Mouse (Mus musculus) WW6 (cell line): ENCODE measurements around the gene Kcng1.

Experiments
- DNase-seq: peaks from one replicate; pipeline ENCODE4 v3.0.0-alpha.2; 2013; ENCODE audit warnings: low read depth, low spot score

Gene Kcng1

DNA sequence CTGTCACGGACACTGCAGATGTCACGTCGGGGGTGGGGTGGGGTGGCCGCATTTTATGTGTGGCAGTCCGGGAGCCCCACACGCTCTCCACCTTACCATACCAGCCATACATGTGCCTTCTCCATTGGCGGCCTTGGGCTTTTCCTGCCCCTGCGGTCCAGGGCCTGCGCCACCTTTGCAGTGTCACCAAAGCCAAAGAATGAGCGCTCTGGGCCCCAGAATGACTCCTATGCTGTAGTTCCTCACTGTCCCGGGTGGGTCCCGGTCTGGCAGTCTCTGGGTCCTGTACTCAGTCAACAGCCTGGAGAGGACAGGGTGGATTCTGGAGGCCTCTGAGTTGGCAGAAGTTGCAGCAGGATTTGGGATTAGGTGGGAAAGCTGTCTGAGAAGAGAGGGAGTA lies at the start of gene Kcng1:
TSS of gene Kcng1 (minus strand) at position 155 of the 400 bp plus-strand sequence.
- no peak for DNase-seq

DNA sequence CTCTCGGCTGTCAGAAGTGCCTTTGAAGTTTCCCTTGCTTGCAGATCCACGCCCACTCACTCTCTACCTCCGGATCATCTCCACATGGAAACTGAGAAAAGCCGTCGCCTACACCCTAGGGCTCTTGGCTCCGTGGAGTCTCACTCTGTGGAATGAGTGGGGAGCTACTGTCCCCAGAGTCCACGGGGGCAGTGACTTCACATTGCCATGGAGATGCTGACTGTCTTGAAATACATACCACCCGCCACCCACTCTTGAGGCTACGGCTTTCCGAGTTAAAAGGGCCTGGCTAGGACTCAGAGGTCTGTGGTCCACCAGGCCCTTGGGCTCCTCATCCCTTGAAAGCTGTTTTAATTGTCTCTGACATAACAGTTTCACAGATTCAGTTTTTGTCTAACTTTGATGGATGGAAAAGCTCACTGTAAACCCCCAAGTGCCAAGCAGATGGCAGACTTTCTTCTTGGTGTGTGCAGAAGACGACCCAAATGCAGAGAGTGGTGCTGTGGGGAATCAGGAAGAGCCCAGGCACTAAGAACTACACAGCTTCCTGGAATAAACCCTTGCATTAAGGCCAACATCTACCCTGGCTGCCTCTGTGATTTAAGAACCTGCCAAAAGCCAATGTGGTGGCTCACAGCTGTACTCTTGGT lies 49.0 kb upstream of the Kcng1 start:
- no peak for DNase-seq

DNA sequence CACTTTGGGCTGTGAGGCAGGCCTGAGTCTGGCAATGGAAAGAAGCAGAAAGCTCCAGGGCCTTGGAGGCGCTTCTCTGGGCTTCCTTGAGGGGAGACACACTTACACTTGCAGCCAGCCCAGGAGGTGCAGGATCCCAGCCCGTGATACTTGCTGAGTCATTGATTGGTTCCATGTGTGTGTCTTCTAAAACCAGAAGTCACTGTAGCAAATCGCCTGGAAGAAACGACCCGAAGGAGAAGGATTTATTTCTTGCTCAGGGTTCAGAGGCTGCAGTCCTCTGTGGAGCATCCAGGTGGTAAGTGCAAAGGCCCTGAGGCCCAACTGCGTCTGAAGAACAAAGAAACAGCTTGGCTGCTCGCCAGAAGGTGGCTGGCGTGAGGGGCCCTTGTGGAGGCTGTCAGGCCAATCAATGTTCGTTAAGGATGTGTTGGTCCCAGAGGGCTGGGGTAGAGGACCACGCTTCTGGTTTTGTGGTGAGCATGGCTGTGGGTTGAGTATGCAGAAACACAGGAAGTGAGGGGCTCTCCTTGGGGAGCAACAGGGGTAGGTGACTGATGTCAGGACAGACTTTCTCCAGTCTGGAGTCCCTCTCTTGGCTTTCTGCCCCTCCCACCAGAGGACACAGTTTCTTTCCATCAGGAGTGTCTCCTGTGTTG lies 40.3 kb upstream of the Kcng1 start:
- no peak for DNase-seq

DNA sequence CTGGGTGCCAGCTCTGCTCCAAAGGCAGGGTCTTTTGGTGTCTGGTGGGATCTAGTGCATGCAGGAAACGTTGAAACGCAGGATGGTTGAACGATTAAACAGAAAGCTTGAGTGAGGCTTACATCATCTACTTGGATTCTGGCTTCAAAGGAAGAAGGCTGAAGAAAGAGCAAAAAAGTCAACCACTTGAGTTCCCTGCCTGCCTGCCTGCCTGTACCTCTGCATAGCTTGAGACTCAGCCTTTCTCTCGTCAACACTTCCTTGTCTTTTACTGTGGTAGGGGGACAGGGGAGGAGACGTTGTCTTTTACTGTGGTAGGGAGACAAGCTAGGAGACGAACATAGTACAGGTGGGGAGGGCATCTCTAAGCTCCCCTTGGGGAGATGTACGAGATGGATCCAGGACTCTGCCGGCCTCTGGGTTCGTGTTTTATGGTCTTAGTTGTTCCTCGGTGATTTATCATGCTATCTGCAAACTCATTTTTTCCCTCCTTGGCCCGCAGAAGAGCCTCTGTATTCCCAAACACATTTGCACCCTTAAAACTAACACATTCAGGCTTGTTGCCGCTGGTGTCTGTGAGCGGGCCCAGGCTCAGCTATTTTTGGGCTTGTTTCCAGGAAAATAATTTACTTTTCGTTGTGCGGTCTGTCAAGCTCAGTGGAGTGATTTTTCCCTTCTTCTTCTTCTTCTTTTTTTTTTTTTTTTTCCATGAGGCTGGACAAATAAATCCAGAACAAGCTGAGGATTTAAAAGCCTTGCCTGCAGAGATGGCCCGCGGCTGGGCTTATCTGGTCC lies 39.0 kb upstream of the Kcng1 start:
- DNase-seq, result no peak

DNA sequence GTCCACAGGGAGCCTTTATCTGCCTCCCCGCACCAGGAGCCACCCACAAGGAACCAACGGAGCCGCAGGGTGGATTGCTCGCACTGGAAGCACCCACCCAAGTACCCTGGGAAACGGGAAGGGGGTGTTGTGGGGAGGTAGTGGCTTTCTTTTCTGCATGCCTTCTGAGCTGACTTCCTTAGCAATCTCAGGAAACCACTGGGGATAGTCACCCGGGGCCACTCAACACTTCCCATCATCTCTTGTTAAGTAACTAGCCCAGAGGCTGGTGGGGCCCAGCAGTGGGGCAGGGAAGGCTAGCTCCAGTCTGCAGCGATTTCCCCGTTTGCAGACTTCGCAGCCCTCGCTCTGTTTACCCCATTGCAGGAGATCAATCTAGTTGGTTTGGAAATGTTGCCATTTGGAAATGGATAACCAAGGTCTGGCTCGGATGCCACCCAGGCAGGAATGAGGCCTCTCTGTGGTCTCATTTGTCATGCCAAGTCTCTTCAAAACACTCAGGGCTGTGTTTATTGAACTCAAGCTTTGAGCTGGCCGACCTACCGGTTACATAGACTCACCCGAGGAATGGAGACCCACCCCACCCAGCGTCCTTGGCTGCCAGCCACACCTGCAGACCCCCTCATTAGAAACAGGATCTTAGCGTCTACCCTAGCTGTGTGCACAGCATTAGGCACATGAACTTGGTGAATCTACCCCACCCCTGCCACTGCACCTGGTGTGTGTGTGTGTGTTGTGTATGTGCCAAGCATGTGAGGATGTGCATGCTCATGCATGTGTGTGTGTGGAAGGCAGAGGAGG lies 33.3 kb upstream of the Kcng1 start:
- DNase-seq, result no peak

DNA sequence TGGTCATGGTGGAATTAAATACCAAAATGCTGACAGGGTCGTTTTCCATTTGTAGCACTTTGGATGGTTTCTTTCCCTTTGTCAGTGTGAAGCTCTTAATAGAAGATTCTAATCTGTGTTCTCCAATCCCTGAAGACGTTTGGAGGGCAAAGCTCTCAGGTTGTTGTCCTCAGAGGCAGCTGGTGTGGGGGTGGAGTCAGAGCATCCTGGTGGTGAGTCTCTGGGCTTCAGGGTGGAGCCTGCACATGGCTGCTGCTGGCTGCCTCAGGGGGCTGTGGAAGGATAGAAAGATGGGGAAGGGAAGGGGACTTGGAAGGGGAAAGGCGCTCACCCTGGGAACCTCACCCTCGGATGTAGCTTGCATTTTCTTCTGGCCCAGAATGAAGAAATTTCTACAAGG lies 31.0 kb upstream of the Kcng1 start:
- DNase-seq, result no peak

DNA sequence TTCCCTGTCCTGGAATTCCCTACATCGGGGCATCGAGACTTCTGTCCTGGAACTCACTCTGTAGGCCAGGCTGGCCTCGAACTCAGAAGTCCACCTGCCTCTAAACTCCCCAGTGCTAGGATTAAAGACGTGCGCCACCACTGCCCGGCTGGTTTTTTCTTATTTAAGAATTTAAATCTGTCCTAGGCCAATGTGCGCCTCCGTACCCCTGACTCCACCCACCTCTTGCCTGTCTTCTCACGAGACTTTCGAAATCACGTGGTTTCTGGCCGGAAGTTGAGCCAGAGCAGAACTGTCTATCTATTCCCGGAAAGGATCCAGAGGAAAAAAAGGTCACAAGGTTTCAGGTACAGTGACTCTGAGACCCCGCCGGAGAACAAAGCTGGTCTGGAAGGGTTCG lies 29.5 kb upstream of the Kcng1 start:
- DNase-seq, result peak; percentile 81

DNA sequence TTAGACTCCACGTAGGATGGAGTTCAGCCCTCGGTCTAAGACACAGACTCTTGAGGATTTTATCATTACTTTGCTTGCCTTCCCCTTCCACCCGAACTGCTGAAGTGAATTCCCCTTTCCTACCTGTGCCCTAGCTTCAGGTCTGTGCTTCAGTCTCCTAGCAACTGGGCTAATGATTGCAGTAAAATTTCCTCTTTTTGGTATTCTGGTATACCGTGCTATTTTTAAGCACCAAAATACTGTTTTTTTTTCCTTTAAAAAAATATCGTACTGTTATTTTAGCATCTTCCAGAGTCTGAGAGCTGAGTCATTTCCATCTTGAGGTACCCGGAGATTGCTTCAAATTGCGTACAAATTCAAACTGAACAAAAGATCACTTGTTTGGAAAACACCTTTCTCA lies 27.4 kb upstream of the Kcng1 start:
- no peak for DNase-seq

DNA sequence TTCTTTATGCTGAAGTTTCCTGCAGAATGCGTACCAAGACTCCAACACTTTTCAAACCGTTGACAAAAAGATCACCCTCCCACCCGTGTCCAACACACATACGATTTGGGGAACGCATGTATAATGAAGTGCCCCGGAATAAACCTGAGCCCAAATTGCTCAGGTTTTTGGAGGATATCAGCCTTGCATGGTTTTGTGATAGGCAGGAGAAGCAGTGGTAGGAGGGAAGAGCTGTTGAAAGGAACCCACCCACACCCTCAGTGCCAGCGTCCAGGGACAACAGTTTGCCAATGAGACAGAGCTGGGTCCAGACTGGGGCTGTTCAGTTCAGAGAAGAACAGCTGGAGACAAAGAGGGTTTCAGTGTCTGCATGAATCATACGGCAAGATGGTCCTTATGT lies 18.1 kb upstream of the Kcng1 start:
- no peak for DNase-seq

DNA sequence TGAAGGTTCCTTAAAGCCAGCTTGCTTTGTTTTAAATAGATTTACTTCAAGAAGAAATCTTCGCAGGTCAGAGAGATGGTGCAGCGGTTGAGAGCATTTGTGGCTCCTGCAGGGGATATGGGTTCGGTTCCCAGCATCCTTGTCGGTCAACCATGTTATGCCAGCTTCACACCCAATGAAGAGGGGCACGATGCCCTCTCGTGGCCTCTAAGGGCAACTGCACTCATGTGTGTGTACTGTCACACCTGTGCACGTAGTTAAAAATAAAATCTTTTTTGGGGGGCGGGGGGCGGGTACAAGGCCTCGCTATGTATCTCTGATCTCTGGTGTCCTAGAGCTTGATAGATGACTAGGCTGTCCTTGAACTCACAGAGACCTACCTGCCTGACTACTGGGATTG lies 15.0 kb upstream of the Kcng1 start:
- no peak for DNase-seq

DNA sequence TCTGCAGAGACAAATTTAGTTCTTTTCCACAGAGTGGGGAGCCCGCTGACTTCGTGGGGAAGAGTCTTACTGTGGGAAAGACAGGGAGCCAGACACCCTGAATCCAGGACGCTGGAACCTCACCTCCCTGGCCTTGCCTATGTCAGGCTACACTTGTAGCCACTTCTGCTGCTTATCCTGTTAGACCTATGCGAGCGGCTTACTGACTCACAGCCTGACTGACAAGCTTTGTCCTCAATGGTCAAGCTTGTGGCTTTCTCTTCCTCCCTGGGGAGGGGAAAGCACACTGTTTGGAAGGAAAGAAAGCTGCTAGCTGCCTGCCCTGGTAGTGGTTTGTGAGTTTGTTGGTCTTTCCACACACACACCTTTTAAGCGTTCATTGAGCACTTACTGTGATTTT lies 11.0 kb upstream of the Kcng1 start:
- no peak for DNase-seq

DNA sequence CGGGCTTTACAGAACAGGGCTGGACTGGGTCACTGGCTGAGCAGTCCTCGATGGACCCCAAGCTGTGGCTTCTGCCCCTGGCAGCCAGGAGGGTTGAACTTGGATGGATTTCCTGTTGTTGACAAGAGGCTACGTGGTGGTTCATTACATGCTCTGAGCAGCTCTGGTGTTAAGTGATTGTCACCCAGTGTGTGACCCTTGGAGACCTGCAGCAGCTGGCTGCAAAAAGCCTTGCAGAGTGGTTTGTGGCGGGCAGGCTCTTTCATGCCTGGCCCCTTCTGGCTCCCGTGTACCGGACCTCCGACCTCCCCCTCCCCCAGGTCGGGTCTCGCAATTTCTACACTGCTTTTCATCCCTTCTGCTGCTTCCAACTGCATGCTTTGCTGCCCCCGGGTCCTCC lies 10.5 kb upstream of the Kcng1 start:
- no peak for DNase-seq

DNA sequence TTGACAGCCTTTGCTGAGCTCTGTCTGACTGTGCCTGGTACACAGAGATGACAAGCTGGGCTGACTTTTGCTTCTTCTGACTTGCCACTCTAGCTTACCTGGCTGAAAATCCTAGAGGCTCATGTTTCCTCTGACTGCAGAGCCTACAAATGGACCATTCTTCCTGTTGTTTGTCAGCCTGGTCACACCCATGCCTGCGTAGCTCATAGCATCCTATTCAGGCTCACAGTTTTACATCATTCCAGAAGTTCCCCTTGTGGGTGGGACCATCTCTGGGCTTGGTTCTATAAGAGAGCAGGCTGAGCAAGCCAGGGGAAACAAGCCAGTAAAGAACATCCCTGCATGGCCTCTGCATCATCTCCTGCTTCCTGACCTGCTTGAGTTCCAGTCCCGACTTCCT lies 8.3 kb upstream of the Kcng1 start:
- no peak for DNase-seq

DNA sequence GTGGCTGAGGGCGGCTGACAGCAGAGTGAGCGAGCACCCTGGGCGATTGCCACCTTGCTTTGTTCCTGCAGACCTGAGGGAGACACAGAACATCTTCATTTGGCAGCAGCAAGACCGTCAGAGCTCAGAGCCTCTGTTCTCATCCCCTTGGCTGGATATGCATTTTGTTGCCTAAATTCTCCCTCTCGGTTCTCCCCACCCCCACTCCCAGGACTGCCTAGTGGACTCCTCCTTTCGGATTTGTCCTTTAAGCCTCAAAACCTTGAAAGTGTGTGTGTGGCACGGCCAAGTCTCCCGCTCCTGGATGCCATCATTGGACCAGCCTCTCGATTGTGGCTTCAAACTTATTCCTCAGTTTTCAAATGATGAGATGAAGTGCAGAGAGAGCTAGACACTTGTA lies 7.5 kb upstream of the Kcng1 start:
- no peak for DNase-seq

DNA sequence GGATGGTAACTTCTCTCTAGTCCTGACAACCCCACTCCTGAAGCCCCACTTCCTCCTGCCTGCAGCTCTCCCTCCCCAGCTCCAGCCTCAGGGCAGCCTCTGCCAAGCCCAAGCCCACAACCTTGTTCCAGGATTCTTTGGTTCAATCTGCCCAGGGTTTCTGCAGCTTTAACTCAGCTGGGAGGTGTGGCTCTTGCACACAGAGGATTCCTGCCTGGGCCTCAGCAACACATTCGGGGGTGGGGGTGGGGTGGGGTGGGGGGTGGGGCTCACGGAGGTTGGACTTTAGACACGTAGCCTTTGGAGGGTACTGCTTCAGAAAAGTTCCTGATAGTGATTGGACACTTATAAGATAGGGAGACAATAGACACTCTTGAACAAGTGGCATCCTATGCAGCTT lies 5.5 kb upstream of the Kcng1 start:
- DNase-seq, result no peak

DNA sequence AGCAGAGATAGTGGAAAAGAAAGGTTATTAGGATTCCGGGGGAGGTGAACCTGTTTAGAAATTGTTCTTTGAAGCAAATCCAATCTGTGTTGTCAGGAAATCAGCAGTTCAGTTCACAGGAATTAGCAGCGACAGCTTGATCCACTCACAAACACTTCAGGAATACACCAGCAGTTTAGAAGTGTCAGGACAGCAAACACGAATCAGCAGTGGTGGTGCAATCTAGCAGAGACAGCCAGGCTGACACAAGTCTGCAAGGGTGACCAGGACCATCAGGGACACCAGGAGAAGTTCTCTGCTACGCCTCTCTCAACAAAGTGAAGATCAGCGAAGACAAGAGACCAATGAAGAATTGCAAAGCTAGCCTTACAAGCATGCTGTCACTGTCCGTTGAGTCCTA lies 3.6 kb upstream of the Kcng1 start:
- DNase-seq, result no peak

DNA sequence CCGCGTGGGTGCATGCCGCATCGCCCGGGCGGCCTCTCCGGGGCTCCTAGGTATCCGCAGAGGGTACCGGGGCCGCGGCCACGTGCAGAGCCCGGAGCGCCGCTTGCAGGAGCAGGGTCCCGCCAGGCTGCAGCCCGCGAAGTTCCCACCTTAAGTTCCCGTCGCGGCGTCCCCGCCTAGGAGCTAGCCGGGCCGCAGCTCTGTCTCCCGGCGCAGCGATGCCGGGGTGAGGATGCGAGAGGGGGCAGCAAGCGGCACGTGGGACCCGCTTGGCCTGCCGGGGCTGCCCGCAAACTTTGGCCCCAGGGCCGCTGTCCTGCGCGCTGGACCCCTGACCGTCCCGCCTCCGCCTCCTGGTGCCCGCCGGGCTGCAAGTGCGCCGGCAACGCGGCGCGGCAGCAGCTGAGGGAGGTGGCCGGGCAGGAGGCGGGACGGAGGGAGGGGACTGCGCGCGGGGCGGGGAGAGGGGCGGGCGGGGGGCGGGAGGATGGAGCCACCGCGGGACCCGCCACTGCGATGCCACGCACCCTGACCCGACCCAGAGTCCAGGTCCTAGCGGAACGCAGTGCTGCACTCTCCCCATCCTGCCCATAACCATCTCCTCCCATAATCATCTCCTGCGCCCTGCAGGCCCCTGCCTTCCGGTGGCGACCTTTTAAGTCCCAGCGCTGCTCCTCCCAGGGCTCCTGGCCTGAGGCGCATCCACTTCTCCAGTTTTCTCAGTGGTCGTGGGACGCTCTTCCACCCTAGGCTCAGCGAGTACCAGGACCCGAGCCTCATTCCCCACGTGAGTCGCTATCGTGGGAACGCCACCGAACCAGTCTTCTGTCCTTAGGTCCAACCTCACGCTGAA lies 581 bp downstream of the Kcng1 start:
- DNase-seq, result no peak

DNA sequence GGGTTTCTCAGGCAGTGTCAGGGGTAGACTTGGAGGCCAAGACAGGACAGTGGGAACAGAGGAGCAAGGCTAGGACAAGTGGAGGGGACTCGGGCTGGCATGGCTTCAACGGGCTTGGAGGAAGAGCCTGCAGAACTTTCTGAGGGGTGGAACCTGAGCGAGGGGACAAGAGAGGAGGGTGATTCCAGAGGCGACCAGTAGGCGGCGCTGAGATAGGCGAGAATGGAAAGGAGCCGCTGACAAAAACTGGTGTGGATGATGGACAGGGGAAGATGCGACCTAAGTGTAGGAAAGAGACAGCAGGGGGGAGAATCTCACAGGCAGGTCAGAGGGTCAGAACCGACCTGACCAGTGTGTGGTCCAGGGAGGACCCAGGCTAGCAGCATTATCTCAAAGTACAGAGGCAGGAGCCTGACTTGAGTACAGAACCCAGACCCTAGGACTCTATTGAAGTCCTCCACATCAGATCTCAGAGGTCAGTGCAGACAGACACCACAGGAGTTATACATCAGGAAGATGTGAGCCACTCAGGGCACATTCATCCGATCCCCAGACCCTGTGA lies 7.1 kb downstream of the Kcng1 start:
- no peak for DNase-seq

DNA sequence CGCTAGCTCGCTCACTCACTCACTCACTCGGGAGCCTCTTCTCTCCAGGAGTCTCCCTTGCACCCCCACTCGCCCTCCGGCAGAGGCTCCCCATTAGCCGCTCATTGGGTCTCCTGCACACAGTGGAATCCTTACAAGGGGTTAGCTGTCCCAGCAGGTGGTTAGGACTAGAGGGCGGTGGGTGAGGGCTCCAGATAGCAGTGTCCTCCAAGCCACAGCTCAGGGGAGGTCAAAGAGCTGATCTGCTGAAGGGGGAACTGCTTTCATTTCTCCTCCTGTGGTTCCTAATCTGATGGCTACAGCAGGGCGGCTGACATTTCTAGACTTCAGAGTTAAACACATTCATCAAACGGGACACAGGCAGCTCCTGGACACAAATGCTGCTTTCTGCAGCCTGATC lies 8.1 kb downstream of the Kcng1 start:
- no peak for DNase-seq

DNA sequence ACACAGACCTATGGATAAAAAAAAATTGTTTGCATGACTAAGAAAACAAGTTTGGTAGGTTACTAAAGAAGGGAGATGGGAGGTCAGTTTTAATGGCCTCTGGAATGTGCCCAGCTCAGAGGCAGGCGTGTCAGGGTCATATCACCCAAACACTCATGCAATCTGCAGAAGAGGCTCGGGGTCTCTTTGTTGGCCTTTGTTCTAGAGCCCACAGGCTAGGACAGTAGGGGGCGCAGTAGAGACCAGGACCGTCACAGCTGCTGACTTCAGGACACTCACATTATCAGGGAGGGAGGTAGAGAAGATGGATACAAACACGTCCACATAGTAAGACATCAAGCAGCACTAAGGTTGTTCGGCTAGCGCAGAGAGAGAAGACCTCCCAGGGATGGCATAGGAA lies 13.5 kb downstream of the Kcng1 start:
- DNase-seq, result no peak

DNA sequence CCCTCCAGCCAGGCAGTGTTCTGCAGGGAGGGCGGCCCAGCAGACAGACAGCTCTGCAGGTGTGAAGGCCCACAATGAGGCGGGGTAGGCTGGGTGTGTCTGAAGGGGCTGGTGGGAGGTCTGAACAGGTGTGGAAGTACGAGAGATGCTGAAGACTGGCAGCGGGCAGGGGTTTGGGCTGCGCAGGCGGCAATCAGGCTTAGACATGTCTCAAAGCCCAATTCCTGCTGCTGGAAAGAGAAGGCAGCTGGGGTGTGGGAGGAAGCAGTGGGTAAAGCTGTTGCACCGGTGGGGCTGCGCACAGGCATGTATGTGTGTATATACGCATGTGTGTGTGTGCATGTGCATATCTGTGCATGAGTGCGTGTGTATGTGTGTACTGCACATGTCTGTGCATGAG lies 20.6 kb downstream of the Kcng1 start:
- no peak for DNase-seq
